Mouse (Mus musculus) T-helper 2 cell (primary cell): ENCODE measurements at regions not wholly inside any gene's neighbourhood (a gene's known extent, or its start where the extent isn't known, plus 50 kb on each side); places are given as distances from the start of the nearest gene placed in this dataset.
"Not testable (repeated sequence)": the region's sequence is repeated elsewhere in the genome, so short reads cannot be mapped to it uniquely, and the experiment has no call there.

Experiments
- in situ Hi-C: fragments of 300-600 bp; cut with MboI, MseI; formaldehyde crosslinking; loops from one replicate; pipeline ENCODE4 v1.15.1; 2025; ENCODE audit warnings: high pct_unique_total_duplicates

DNA sequence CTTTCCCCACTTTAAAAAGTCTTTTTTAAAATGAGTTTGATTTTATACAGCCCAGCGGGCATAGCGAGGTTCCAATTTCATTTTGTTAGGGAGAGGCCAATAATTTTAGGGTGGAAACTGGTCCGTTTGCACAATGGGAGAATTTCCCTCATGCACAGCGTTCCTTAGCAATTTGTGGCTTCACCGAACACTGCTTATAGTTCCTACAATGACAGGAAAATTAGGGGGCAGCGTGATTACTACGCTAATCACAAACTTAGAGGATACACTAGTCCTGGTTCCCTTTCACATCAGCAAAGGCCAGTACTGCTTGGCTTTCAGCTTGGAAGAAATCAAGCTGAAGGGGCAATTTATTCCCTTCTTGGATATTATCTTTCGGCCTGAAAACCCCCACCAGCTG, 745.1 kb upstream of the Gm19410 start:
- in situ Hi-C loops: no loop called here

DNA sequence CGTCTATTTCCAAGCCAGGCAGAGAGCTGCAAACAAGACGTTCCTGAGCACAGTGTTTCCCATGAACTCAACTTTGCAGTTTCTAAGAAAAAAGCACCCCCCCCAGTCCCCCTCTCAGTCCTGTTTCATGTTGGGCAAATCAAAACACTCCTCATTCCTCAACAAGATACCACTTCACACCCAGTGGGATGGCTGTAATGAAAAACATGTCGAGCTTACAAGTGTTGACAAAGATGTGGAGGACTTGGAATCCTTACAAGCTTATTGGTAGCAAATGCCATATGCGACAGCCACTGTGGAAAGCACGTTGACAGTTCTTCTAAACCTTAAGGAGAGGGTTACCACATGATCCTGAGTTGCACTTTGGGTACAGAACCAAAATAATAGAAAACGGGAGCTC, 742.9 kb upstream of the Gm19410 start:
- in situ Hi-C loops: no loop called here

DNA sequence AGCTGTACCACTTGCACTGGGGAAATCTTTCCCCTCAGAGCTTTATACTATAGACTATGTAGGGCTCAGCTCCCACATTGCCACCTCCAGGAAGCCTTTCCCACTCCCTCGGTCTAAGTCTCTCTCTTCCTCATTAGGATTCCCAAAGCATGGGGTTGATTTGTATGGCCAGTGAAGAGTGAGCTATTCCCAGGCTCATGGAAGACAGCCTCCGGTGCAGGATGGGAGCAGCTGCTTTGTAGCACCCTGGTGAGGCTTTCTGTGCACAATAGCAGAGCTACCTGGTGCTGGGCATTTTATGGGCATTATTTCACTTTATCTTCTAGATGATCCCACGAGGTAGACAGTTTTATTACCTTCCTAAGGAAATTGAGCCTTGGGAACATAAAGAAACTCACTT, 717.8 kb upstream of the Gm19410 start:
- in situ Hi-C loops: no loop called here

DNA sequence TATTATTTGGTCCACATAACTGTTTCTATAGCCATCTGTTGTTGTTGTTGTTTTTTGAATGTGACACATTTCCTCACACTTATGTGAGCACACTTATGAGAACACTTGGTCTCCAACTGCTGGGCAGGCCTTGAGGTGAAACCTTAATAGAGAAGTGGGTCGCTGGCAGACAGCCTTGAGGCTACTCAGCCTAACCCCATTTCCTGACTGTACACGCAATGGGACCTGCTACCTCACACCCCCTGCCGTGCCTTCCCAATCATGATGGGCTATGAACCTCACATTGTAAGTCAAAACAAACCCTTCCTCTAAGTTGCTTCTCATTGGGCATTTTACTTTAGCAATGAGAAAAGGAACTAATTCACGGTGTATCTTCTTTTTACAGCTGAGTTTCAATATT, 712.1 kb upstream of the Gm19410 start:
- in situ Hi-C loops: no loop called here

DNA sequence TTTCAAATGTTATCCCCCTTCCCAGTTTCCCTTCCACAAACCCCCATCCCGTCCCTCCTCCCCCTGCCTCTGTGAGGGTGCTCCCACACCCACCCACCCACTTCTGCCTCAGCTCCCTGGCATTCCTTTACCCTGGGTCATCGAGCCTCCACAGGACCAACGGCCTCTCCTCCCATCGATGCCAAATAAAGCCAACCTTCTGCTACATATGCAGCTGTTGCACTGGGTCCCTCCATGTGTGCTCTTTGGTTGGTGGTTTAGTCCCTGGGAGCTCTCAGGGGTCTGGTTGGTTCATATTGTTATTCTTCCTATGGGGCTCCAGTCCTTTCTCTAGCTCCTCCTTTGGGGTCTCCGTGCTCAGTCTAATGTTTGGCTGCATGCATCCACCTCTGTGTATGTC, 704.5 kb upstream of the Gm19410 start:
- in situ Hi-C loops: no loop called here

DNA sequence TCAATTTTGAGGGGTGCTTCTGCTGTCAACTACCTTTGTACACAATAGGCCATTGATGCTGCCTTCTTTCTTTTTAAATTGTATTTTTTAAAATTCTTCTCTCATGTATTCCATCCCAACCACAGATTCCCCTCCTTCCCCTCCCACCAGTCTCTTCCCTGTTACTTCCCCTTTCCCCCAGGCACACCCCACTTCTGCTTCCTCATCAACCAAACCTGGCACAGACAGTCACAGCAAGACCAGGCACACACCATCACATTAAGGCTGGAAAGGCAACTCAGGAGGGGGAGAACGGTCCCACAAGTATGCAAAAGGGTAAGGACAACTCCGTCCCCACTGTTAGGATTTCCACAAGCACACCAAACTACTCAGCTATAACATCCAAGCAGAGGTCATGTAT, 697.4 kb upstream of the Gm19410 start:
- in situ Hi-C loops: no loop called here

DNA sequence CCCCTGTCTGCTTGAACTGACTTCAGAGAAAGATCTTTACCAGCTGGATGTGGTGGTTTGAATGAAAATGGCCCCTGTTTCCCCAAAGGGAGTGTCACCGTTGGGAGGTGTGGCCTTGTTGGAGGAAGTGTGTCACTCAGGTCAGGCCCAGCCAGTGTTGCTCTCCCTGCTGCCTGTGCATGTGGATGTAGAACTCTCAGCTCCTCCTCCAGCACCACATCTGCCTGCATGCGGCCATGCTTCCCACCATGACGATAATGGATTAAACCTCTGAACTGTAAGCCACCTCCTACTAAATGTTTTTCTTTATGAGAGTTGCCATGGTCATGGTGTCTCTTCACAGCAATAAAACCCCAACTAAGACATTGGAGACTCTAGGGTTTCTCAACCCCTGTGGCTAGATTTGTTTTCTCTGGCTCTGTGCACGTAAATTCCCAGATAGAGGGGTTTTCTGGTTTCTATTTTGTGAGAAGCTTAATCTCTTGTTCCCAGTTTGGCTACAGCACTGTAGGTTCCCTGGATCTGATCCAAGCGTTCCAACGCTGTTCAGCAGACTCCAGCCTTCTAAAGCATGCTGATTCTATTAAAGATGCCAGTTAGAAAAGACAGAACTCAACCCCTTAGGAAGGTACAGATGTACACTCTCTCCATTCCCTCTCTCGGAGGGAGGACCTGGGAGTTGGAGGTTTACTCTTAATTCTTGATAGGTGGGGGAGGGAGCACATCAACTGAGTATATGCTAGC, 695.2 kb upstream of the Gm19410 start:
- in situ Hi-C loops: no loop called here

DNA sequence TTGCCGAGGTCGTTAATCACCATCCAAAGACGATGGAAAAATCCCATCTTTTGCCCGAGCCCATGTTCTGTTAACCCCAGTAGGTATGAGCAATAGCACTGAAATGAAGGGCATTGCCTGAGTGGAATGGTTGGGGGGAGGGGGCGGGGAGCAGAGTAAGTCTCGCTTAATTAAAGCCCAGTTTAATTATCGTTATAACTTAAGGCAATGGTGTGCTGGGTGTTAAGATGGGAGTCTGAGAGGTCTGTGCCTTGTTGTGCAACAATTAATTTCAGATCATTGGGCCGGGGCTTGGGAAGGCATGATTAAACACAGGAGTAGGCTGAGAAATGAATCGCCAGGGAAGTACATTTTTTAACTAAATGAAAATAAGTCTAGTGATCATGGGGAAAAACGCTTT, 689.6 kb upstream of the Gm19410 start:
- in situ Hi-C loops: no loop called here

DNA sequence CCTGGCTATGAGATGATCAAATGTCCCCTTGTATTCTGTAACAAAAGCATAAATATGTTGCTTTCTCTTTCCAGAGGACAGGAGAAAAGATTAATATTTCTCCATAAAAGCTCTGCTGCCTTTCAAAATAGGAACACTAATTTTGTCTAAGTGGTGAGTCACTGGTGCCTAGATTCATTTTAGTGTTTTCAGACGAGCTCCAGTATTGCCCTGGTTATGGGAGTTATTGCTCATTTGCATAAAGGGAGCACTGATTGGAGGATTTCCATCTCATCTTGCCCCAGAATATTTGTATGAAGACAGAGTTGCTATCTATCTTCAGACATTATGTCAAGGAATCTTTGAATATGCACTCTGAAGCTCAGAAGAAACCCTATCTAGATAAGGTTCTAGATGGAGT, 682.4 kb upstream of the Gm19410 start:
- in situ Hi-C loops: no loop called here

DNA sequence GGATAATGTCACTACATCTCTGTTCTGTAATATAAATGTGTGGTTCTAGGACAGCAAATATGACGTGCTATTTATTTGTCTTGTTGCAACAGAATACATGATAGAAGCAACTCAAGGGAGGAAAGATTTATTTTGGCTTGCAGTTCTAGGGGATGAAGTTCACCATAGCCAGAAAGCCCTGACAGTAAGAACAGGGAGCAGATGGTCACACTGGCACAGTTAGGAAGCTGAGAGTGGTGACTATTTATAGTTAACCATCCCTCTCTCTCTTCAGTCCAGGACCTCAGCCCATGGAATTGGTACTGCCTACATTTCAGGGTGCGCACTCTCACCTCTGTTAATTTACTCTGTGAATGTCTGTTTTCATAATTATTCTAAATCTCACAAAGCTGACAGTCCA, 678.5 kb upstream of the Gm19410 start:
- in situ Hi-C loops: no loop called here

DNA sequence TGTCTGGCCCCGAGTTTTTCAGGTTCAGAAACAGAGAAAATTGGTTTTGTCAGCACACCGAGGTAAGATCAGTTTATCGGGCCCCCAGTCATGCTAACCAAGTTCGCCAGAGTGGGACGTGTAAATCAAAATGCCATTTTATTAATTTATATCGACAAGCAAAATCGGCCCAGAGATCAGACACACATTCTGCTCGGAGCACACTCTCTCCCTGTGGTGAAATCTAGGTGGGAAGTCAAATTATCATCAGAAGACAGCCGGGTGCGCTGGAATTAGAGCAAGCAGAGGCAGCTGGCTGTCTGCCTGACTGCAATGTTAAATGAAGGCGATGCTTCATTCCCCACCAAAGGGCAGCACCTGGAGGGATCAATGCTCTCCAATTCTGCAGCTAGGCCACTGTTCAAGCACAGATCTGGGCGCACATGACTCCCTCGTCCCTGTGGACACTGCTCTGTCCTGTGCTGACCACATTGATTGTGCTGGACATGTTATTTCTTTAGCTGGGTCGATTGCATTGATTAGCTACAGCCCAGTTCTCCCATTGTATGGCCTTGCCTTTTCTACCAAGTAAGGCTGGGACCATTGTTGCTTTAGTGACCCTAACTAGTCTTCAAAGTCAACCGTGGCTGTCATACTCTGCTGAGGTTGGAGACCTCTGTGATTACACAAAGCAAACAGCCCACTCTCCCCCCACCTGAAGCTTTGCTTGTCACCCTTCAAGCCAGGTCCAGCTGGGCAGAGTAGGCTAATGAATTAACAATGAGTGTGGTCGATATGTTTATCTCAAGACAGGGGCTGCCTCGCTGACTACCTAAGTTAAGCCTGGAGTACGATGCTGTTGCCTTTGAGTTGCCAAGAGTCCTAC, 677.0 kb upstream of the Gm19410 start:
- in situ Hi-C loops: no loop called here

DNA sequence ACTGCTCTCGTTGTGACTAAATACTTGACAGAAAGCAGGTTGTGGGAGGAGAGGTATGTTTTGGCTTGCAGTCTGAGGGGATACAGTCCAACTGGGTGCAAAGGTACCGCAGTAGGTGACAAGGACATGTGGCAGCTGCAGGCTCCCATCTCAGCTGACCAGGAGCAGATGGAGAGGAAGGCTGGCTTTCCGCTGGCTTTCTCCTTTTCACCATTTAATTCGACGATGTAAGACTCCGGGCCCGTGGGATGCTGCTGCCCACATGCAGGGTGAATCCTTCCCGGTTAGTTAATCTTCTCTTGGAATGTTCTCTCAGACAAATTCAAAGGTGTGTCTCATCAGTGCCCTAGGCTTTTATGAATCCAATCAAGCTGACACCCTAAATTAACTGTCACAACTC, 676.1 kb upstream of the Gm19410 start:
- in situ Hi-C loops: no loop called here

DNA sequence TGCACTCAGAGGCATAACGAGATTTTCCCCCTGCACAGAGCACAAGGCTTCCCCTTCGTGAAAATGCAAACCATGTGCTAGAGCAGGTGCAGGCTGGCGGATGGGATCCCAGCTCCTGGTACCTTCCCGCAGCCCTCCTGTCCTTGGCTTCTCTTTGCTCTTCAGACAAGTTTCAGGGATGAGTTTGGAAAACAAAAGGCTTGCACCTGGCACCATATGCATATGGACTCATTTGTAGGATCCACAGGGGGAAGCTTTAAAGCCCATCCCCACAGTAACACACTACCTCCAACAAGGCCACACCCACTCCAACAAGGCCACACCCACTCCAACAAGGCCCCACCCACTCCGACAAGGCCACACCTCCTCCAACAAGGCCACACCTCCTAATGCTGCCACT, 663.9 kb upstream of the Gm19410 start:
- in situ Hi-C loops: no loop called here

DNA sequence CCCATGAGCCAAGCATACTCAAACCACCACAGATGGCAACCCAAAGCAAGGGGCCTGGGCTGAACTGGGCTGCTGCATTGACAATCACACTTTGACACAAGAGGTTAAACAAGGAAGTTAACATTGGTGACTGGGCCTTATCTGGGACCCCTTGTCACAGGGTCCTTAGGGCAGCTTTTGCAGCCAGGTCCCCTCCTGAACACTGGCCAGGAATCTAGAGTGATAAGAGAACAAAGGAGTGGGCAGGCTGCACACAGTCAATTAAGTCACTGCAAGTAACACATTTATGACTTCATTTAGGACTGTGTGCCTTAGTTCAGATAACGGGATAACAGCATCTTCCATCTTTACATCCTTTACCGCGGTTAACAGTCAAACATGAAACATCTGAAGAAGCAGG, 663.5 kb upstream of the Gm19410 start:
- in situ Hi-C loops: not testable (repeated sequence)

DNA sequence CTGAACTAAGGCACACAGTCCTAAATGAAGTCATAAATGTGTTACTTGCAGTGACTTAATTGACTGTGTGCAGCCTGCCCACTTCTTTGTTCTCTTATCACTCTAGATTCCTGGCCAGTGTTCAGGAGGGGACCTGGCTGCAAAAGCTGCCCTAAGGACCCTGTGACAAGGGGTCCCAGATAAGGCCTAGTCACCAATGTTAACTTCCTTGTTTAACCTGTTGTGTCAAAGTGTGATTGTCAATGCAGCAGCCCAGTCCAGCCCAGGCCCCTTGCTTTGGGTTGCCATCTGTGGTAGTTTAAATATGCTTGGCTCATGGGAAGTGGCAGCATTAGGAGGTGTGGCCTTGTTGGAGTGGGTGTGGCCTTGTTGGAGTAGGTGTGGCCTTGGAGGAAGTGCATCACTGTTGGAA, 661.1 kb upstream of the Gm19410 start:
- in situ Hi-C loops: not testable (repeated sequence)

DNA sequence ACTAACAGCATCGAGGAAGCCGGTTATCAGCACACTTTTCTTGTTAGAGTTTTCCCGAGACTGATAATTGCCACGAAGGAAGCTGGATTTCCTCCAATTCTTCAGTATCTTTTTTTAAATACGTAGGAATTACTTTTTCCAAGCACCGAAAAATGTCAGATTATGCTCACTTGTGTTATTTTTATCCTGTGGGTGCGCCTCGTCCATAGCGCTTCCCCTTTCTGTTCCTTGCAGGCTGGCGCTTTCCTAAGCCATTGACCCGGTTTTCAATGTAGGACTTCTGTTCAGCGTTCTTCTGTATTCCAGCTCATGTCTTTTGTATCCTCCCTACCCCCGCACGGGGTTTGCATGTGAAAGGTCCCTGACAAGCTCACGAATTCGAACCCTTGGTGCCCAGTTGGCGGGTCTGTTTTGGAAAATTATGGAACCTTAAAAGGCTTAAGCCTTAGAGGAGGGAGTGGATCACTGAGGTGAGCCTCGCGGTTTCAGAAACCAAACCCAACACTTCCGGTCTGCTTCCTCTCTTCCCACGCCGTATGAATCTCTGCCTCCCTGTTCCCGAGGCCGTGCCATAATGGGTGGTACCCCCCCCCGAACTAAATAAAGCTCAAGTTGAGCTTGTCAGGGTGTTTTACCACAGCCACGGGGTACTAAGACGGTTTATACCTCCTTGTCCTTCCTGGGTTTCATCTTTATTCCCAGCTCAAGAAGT, 655.9 kb upstream of the Gm19410 start:
- in situ Hi-C loops: no loop called here

DNA sequence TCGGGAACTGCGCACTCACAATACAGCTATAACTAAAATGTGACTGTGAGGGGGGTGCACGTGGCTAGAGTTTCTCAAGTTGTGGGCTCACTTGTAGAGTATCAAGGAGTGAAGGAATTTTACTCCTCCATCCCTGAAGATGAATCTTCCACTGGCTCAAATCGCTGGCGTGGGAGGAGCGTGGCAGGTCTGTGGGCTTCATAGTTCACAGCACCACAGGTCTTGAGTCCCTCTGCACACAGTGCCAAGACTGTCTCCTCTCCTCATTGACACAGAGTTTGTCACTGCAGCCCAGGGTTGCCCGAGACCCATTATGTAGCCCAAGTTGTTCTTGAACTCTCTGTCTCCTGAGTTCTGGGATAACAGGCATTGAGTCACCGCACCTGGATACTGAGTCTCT, 655.3 kb upstream of the Gm19410 start:
- in situ Hi-C loops: no loop called here

DNA sequence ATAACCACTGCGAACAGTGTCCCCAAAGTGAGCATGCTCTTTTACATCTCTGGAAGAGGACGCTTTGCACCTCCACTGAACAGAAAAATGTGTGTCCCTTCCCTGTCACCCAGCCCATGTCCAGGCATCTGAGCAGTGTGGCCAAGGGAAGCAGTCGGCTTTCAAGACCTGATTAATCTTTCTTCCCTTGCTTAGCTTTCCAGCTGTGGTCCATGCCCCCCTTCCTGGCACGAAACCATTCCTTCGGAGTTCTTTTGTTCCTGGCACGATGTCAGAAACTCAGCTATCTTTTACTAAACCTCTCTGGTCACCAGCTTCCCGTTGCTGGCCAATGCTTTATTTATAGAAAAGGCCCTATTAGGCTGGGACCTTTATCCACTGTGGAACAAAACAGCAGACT, 654.5 kb upstream of the Gm19410 start:
- in situ Hi-C loops: no loop called here

DNA sequence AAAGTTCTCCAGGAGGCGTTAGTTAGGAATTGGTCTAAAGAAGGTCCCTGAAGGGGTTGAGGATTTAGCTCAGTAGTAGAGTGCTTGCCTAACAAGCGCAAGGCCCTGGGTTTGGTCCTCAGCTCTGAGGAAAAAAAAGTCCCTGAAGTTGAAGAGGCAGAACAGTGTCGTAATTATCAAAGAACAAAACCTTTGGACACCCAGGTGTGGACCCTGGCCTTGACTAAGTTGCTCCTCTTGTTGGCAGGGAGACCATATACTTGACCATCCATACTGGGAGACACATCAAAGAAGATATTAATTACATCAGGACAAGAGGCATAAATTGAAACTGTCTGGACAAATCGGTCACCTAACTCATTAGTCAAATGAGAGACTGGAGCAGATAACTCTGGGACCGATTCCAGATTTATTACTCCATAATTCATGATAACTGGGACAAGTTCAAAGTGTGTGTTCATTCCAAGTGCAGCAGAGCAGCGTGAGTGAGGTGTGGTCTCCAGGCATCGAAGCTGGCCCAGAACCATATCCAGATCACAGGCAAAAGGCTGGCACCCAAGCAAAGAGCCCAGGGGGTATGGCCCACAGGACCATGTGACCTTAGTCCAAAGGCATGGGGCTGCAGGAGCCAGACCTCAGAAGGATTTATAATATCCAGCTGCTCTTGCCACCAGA, 652.9 kb upstream of the Gm19410 start:
- in situ Hi-C loops: no loop called here

DNA sequence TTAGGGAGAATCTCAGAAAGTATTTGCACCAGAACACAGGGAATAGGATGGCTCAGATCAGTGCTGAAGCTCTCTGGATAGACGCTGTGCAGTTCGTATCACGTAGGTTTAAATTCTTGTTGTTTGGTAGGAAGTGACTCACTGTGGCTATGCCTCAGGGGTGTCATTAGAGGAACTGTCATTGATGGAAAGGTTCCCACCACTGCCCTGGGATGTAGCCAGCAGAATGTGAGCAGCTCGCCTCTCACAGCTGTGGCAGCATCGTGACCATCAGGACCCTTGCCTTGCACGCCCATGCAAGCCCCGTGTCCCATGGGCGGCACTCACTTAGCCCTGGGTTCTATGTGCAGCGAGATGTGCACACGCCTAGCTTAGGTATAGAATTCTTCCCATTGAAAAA, 651.6 kb upstream of the Gm19410 start:
- in situ Hi-C loops: no loop called here

DNA sequence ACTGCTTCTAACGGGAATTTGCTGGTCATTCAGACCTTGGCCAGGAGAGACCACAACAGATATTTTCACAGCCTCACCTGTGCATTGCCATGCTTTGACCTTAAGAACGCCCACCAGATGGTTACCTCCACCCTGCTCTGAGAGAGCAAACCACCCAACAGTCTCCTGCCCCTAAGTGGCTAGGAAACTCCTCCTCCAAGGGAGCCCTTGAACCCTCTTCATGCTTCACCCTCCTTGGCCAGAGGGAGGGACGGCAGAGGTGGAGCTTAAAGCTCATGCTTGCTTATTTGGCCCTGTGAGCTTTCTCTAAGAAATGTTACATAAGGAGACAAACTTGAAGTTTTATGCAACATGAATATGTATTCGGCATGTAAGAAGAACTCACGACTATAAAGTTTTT, 645.0 kb upstream of the Gm19410 start:
- in situ Hi-C loops: no loop called here

DNA sequence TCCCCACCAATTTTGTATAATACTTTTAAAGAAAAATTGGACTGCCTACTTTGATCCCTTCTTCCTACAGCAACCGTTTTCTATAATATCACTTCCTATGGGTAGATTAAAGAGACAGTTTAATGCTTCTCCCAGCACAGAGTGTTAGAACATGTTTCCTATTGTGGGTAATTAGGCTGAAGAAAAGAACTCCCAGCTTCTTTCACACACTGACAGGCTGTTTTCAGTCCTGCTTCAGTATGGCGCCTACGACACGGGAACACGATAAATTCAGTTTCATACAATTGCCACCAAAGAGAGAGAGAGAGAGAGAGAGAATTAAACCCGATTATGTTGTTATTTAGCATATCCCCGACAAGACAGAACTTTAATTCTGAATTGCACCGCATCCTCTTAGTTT, 644.5 kb upstream of the Gm19410 start:
- in situ Hi-C loops: no loop called here
